Mouse (Mus musculus): ENCODE measurements around the gene Capn5. TPM values are rescaled to one million over a fixed set of nuclear protein-coding genes. Genes with fewer than 3 reads are reported as not detected.

Capn5 gene
- total and polyA plus RNA-seq, 3 experiments = 0.26 to 0.55 (median 0.27) TPM

GRCm38 (mm10) chr7:98108636-98109430 is 69.2 kb downstream of the Capn5 start:
- no peaks in the 10 kb centered on the region for H3K36me3 ChIP-seq (replicated peaks in 1 of 2; ENCODE audit: control insufficient read depth in 1 of 2, insufficient read depth in 1 of 2, low read length in 1 of 2)
- no peak for TF ChIP-seq CHD1 (IDR thresholded peaks at IDR 0.05; ENCODE audit: low read depth, low read length)
- no peak for TF ChIP-seq CHD2 (IDR thresholded peaks at IDR 0.05; ENCODE audit: low read length)
- 0 out of 2 replicates have a peak, but pooled peaks have one; percentile 20 for TF ChIP-seq RCOR1 (conservative IDR thresholded peaks at IDR 0.05; ENCODE audit: low read depth, low read length)
- peak; percentile 60 for TF ChIP-seq BHLHE40 (IDR thresholded peaks at IDR 0.05; ENCODE audit: low read depth, low read length)
- 0 out of 2 replicates have a peak, but pooled peaks have one; percentile 27 for TF ChIP-seq MAX (IDR thresholded peaks at IDR 0.05; ENCODE audit: low read length)
- TF ChIP-seq PAX5 (IDR thresholded peaks at IDR 0.05; ENCODE audit: low read length) = no peak
- TF ChIP-seq MXI1 (IDR thresholded peaks at IDR 0.05; ENCODE audit: low read depth, low read length) = 0 out of 2 replicates have a peak, but pooled peaks have one; percentile 24
- TF ChIP-seq CTCF (conservative IDR thresholded peaks at IDR 0.05 in 1 of 2, IDR thresholded peaks at IDR 0.05 in 1 of 2; ENCODE audit: low read depth in 2 of 2, low read length in 2 of 2) = no peak
- TF ChIP-seq E2F4 (IDR thresholded peaks at IDR 0.05; ENCODE audit: insufficient replicate concordance, low read depth, low read length) = no peak
- TF ChIP-seq SIN3A (IDR thresholded peaks at IDR 0.05; ENCODE audit: low read length) = no peak
- TF ChIP-seq MAFK (IDR thresholded peaks at IDR 0.05; ENCODE audit: insufficient replicate concordance, low read length) = no peak
- TF ChIP-seq IRF4 (IDR thresholded peaks at IDR 0.05; ENCODE audit: low read depth, low read length) = peak; percentile 43; the same call in 1 of the 2 replicates
- no peak for TF ChIP-seq ZKSCAN1 (IDR thresholded peaks at IDR 0.05; ENCODE audit: borderline replicate concordance, low read depth, low read length)
- peak; percentile 57 for TF ChIP-seq EP300 (IDR thresholded peaks at IDR 0.05; ENCODE audit: low read length)
- H3K4me1 ChIP-seq (ENCODE audit: control insufficient read depth in 1 of 2, insufficient read depth in 2 of 2) = peaks cover 9 to 10% of the 10 kb centered on the region in 2 experiments
- peak overlapping the region; percentile 37 for H3K9ac ChIP-seq (ENCODE audit: insufficient read depth, low read depth)
- H3K9me3 ChIP-seq (replicated peaks; ENCODE audit: low read length) = no peaks in the 10 kb centered on the region
- no peak overlapping the region for H3K4me3 ChIP-seq (replicated peaks in 1 of 3; ENCODE audit: low read depth in 2 of 3, low read length in 2 of 3, poor library complexity in 1 of 3)
- dilution Hi-C loops (cut with MboI; ENCODE audit: extremely low pct_ligation_motif_present, extremely low pct_unique_long_range_greater_than_20kb, low sequenced_read_pairs) (no loop called here), in situ Hi-C loops (cut with MboI; ENCODE audit: low pct_ligation_motif_present, low pct_unique_long_range_greater_than_20kb, low sequenced_read_pairs) (no loop called here)
- H3K27ac ChIP-seq (ENCODE audit: insufficient read depth, low read depth) = no peak overlapping the region
- DNase-seq (ENCODE audit: extremely low read depth) = peak; percentile 46
- H3K4me2 ChIP-seq (ENCODE audit: insufficient read depth, low read depth, poor library complexity, severe bottlenecking) = peak overlapping the region; percentile 7; the same call in 1 of the 2 replicates
- H3K27me3 ChIP-seq (replicated peaks) = peaks cover 4% of the 10 kb centered on the region
- no peaks in the 10 kb centered on the region for H3K79me2 ChIP-seq (replicated peaks; ENCODE audit: control insufficient read depth, extremely low read depth, insufficient read depth, poor library complexity, severe bottlenecking)

- Histone ChIP-seq H3K27me3 (replicated peaks) (no peaks in the 10 kb centered on the region), H3K27ac (ENCODE audit: insufficient read depth, low read depth) (no peak overlapping the region), H3K36me3 (replicated peaks in 1 of 2; ENCODE audit: control insufficient read depth in 1 of 2, insufficient read depth in 1 of 2, low read length in 1 of 2) (no peaks in the 10 kb centered on the region), H3K79me2 (replicated peaks; ENCODE audit: control insufficient read depth, extremely low read depth, insufficient read depth, poor library complexity, severe bottlenecking) (no peaks in the 10 kb centered on the region), H3K4me2 (ENCODE audit: insufficient read depth, low read depth, poor library complexity, severe bottlenecking) (no peak overlapping the region), H3K4me3 (replicated peaks in 1 of 3; ENCODE audit: low read depth in 2 of 3, low read length in 2 of 3, poor library complexity in 1 of 3) (no peak overlapping the region), H3K9me3 (replicated peaks; ENCODE audit: low read length) (no peaks in the 10 kb centered on the region), H3K4me1 (ENCODE audit: control insufficient read depth in 1 of 2, insufficient read depth in 2 of 2) (peaks cover 15 to 26% of the 10 kb centered on the region in 2 experiments), H3K9ac (ENCODE audit: insufficient read depth, low read depth) (no peak overlapping the region)
- dilution Hi-C loops (cut with MboI; ENCODE audit: extremely low pct_ligation_motif_present, extremely low pct_unique_long_range_greater_than_20kb, low sequenced_read_pairs) (no loop called here), in situ Hi-C loops (cut with MboI; ENCODE audit: low pct_ligation_motif_present, low pct_unique_long_range_greater_than_20kb, low sequenced_read_pairs) (no loop called here)
- TF ChIP-seq POLR2AphosphoS2 (IDR thresholded peaks at IDR 0.05; ENCODE audit: low read depth, low read length) (no peak), EP300 (IDR thresholded peaks at IDR 0.05; ENCODE audit: low read length) (no peak), KAT2A (IDR thresholded peaks at IDR 0.05; ENCODE audit: insufficient replicate concordance, low read length) (no peak), BHLHE40 (IDR thresholded peaks at IDR 0.05; ENCODE audit: low read depth, low read length) (no peak), PAX5 (IDR thresholded peaks at IDR 0.05; ENCODE audit: low read length) (no peak), USF2 (conservative IDR thresholded peaks at IDR 0.05; ENCODE audit: low read depth, low read length) (no peak), RCOR1 (conservative IDR thresholded peaks at IDR 0.05; ENCODE audit: low read depth, low read length) (no peak), NRF1 (IDR thresholded peaks at IDR 0.05; ENCODE audit: low read depth, low read length) (no peak), JUND (conservative IDR thresholded peaks at IDR 0.05; ENCODE audit: low read depth, low read length) (no peak), ZKSCAN1 (IDR thresholded peaks at IDR 0.05; ENCODE audit: borderline replicate concordance, low read depth, low read length) (no peak), USF1 (IDR thresholded peaks at IDR 0.05; ENCODE audit: low read depth, low read length) (no peak), E2F4 (IDR thresholded peaks at IDR 0.05; ENCODE audit: insufficient replicate concordance, low read depth, low read length) (no peak), MYC (IDR thresholded peaks at IDR 0.05; ENCODE audit: low read depth, low read length) (no peak), IRF4 (IDR thresholded peaks at IDR 0.05; ENCODE audit: low read depth, low read length) (no peak)
- no peak for DNase-seq (ENCODE audit: extremely low read depth)
Measured at GRCm38 (mm10) chr7:98106272-98106671, 71.8 kb downstream of the Capn5 start.

Data from CH12.LX (cell line).